Mouse (Mus musculus) heart, embryonic 13.5 days (tissue): Measurements from ENCODE around the gene 4933415A04Rik. TPM values are rescaled to one million over a fixed set of nuclear protein-coding genes. Genes with fewer than 3 reads are reported as not detected.

Experiments used
- ATAC-seq: fragments of 200-750 bp; cut with Nextera tagmentation; 2 replicates; pipeline ENCODE4 v1.8.0; 2017; ENCODE audit warnings: moderate TSS enrichment; ENCODE audit not compliant: insufficient number of reproducible peaks, low FRiP score, low TSS enrichment; ENCODE audit errors: extremely low read depth
- H3K27ac ChIP-seq: fragments of 300-500 bp; sonication (generic); replicated peaks from 2 replicates; pipeline ENCODE4 v1.5.1; 2015; ENCODE audit warnings: moderate library complexity, mild to moderate bottlenecking, inconsistent platforms
- H3K27me3 ChIP-seq: fragments of 300-500 bp; sonication (generic); replicated peaks from 2 replicates; pipeline ENCODE4 v1.6.1; 2015; ENCODE audit warnings: mild to moderate bottlenecking, inconsistent platforms
- H3K36me3 ChIP-seq: fragments of 300-500 bp; sonication (generic); 2 replicates; pipeline ENCODE4 v1.6.1; 2015; ENCODE audit warnings: mild to moderate bottlenecking, inconsistent platforms
- H3K4me1 ChIP-seq: fragments of 300-500 bp; sonication (generic); 2 replicates; pipeline ENCODE4 v1.6.1; 2015; ENCODE audit warnings: inconsistent platforms
- H3K4me2 ChIP-seq: fragments of 300-500 bp; sonication (generic); 2 replicates; pipeline ENCODE4 v1.6.1; 2015; ENCODE audit warnings: inconsistent platforms, mild to moderate bottlenecking, moderate library complexity
- H3K4me3 ChIP-seq: fragments of 300-500 bp; sonication (generic); 2 replicates; pipeline ENCODE4 v1.5.1; 2015; ENCODE audit warnings: moderate library complexity, mild to moderate bottlenecking, inconsistent platforms
- H3K9ac ChIP-seq: fragments of 300-500 bp; sonication (generic); 2 replicates; pipeline ENCODE4 v1.6.1; 2015; ENCODE audit warnings: inconsistent platforms, mild to moderate bottlenecking, moderate library complexity
- H3K9me3 ChIP-seq: fragments of 300-500 bp; sonication (generic); 2 replicates; pipeline ENCODE4 v1.6.1; 2016; ENCODE audit warnings: inconsistent platforms
- WGBS: fragments of 180-500 bp; shearing (Covaris S2); methylation state at CpG from one replicate; pipeline ENCODE4 v1.1.7; 2015; ENCODE audit warnings: mixed read lengths; 5-methylcytosine and 5-hydroxymethylcytosine counted together
- polyA plus RNA-seq: library from polyadenylated mRNA; unstranded; fragments of >200 nt; fragmentation: Nextera tagmentation; extraction: Ambion mirVana; gene quantifications from 2 replicates; pipeline ENCODE4 v1.2.1, GENCODE M21; 2015

Gene 4933415A04Rik
- polyA plus RNA-seq, 1 experiment from 2014 or later = 4.7 TPM

DNA sequence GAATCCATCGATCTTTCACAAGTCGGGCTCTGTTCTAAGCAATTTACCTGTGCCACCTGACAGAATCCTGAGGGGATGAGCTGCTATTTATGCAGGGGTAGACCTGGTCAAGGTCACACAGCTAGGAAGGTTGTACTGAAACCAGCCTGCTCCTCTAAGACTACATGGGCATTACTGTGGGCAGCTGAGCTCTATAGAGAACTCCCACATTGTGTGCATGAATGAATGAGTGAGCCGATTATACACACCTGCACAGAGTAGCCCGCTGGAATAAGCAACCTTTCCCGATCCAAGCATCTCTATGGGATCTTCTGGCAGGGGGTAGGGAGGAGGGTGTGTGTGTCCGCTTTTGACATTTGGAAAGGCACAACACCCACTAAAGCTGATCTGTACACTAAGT, 46.3 kb downstream of the 4933415A04Rik start:
- Histone ChIP-seq H3K4me3 (no peak overlapping the region), H3K4me1 (peaks cover 29% of the 10 kb centered on the region), H3K9me3 (no peaks in the 10 kb centered on the region), H3K4me2 (no peak overlapping the region), H3K27me3 (no peaks in the 10 kb centered on the region), H3K9ac (peak overlapping the region; percentile 34), H3K36me3 (no peaks in the 10 kb centered on the region), H3K27ac (peak overlapping the region; percentile 81)
- ATAC-seq = no peak
- 67% methylated on average over 6 of the region's 6 CpGs for WGBS

GRCm38 (mm10) chr11:43633658-43634401, 47.0 kb downstream of the 4933415A04Rik start:
- Histone ChIP-seq H3K4me1 (peaks cover 27% of the 10 kb centered on the region), H3K9ac (peak overlapping the region; percentile 34), H3K27me3 (no peaks in the 10 kb centered on the region), H3K36me3 (no peaks in the 10 kb centered on the region), H3K4me2 (peak overlapping the region; percentile 55), H3K27ac (peak overlapping the region; percentile 81), H3K9me3 (no peaks in the 10 kb centered on the region), H3K4me3 (peak overlapping the region; percentile 26)
- WGBS = 9% methylated on average over 19 of the region's 19 CpGs
- peak; percentile 17; the same call in 1 of the 2 replicates for ATAC-seq

GRCm38 (mm10) chr11:43636761-43637160, 49.9 kb downstream of the 4933415A04Rik start:
- H3K9ac ChIP-seq = no peak overlapping the region
- H3K4me2 ChIP-seq = no peak overlapping the region
- no peaks in the 10 kb centered on the region for H3K27me3 ChIP-seq
- H3K4me1 ChIP-seq = peaks cover 27% of the 10 kb centered on the region
- 0 out of 2 replicates have a peak, but pooled peaks cover 12% of the 10 kb centered on the region for H3K9me3 ChIP-seq
- WGBS = 74% methylated on average over 4 of the region's 4 CpGs
- no peaks in the 10 kb centered on the region for H3K36me3 ChIP-seq
- no peak overlapping the region for H3K4me3 ChIP-seq
- no peak overlapping the region for H3K27ac ChIP-seq
- ATAC-seq = no peak

DNA sequence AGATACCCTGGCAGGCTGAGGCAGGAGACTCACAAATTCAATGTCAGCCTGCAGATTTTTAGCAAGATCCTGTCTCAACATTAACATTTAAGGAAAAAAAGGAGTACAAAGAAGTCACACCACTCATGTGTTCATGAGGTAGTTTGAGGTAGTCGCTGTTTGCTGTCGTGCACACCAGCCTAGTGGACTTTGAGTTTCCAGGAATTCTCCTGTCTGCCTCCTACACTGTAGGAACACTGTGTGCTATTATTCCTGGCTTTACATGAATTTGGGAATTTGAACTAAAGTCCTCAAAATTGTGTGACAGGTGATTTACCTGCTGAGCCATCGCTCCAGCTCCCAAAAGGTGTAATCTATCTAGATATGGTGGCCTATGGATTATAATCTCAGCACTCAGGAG, 51.6 kb downstream of the 4933415A04Rik start:
- H3K36me3 ChIP-seq = no peaks in the 10 kb centered on the region
- no peak overlapping the region for H3K9ac ChIP-seq
- ATAC-seq = no peak
- WGBS = 89% methylated on average over 3 of the region's 3 CpGs
- H3K9me3 ChIP-seq = 0 out of 2 replicates have a peak, but pooled peaks cover 12% of the 10 kb centered on the region
- no peak overlapping the region for H3K4me3 ChIP-seq
- H3K4me1 ChIP-seq = peaks cover 23% of the 10 kb centered on the region
- no peak overlapping the region for H3K4me2 ChIP-seq
- H3K27me3 ChIP-seq = no peaks in the 10 kb centered on the region
- no peak overlapping the region for H3K27ac ChIP-seq

Other genes starting within 250 kb of the 4933415A04Rik start
- gene Pttg1, start 160.8 kb upstream of the 4933415A04Rik start, polyA plus RNA-seq = 113 and 117 TPM in 2 replicates
- gene Slu7, start 153.3 kb upstream of the 4933415A04Rik start, polyA plus RNA-seq = 32.0 and 36.8 TPM in 2 replicates
- gene C1qtnf2, start 112.8 kb upstream of the 4933415A04Rik start, polyA plus RNA-seq = 3.0 and 3.3 TPM in 2 replicates
- 15.7 and 20.7 TPM in 2 replicates for gene Ccnjl, start 58.3 kb upstream of the 4933415A04Rik start, polyA plus RNA-seq
- gene Fabp6, start 14.5 kb downstream of the 4933415A04Rik start, polyA plus RNA-seq = not detected in 2 replicates
- gene Pwwp2a, start 95.0 kb downstream of the 4933415A04Rik start, polyA plus RNA-seq = 18.0 and 18.4 TPM in 2 replicates
- 54.4 and 57.8 TPM in 2 replicates for gene Ttc1, start 161.0 kb downstream of the 4933415A04Rik start, polyA plus RNA-seq